Mouse (Mus musculus): ENCODE measurements around the gene Rbm17. TPM values are rescaled to one million over a fixed set of nuclear protein-coding genes. Genes with fewer than 3 reads are reported as not detected.

Rbm17 gene
- polyA plus RNA-seq, 1 experiment from 2014 or later: 154 TPM

DNA sequence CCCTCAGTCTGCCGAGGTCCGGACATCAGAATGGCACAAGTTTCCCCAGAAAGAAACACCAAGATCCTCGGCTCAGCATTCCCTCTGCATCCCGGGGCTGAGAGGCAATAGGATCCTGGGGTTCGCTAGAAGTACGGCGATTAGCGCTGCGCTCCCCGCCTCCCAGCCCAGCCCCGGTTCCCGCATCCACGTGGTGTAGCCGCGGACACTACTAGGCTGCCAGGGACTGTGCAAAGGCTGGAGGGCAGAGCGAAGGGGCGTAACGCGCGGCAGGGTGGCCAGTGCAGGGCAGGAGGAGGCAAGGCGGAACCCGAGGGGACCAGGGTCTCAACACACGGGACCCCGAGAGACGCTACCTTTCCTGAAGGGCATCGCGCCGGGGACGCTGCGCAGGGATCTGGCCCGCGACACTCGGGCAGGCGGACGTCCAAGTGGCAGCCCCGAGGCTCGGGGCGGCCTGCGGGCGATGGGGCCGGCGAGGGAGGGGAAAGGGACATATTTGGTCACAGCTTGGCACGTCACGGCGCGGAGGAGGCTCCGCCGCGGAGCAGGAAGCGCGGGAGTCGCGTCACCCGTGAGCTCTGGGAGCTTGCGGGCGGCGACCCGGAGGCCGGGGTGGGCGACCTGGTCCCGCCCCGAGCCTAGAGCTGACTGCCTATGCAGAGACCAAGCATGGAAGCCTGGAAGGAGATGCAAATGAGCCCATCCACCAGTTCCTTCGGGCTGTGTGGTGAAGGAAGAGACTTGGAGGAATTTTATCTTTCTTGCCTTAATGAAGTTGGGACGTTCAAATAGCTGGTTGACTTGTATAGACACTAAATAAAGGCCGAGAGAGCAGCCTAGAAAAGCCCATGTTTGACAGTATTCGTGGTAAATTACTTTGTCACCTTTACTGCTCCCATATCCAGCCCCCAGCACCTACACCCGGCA is 50.2 kb downstream of the Rbm17 start, which contains the start of gene Pfkfb3:
Pfkfb3 (minus strand) TSS at position 607 of the 930 bp plus-strand sequence.
- Histone ChIP-seq H3K4me1 (peaks cover 20% of the 10 kb centered on the region), H3K9ac (peak within 1 kb of the TSS; percentile 57), H3K27me3 (peaks cover 10% of the 10 kb centered on the region; the same call in 1 of the 2 replicates), H3K36me3 (no peaks in the 10 kb centered on the region), H3K9me3 (replicated peaks) (no peaks in the 10 kb centered on the region), H3K4me2 (peak within 1 kb of the TSS; percentile 100), H3K4me3 (replicated peaks) (peak within 1 kb of the TSS; percentile 64), H3K27ac (peak within 1 kb of the TSS; percentile 43; the same call in 1 of the 2 replicates)
- ATAC-seq (replicated peaks; ENCODE audit: low FRiP score): peak; percentile 83
- WGBS: 1% methylated on average over 67 of the region's 67 CpGs

DNA sequence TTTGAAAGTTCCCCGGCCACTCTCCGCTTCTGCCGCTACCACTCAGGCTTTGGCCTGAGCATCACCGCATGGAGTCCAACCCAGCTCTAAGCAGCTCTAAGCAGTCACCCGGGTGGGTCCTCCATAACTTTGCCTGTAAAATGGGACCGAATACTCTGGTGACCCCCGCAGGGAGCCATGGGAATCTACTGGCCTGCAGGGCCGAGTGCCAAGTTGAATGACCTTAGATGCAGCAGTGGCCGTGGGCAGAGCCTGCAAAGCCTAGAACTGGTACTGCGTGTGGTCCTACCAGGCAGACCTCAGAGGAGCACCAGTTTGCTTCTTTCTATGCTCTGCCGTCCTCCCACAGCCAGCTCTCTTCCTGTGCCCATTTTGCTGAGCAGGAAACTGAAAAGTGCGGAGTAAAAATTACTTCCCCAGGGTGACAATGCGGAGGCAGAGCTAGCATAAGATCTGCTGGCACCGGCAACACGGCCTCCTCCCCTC is 50.9 kb downstream of the Rbm17 start:
- Histone ChIP-seq H3K36me3 (no peaks in the 10 kb centered on the region), H3K9me3 (replicated peaks) (no peaks in the 10 kb centered on the region), H3K27ac (peak overlapping the region; percentile 43), H3K9ac (peak overlapping the region; percentile 57), H3K27me3 (peaks cover 10% of the 10 kb centered on the region; the same call in 1 of the 2 replicates), H3K4me3 (replicated peaks) (peak overlapping the region; percentile 64), H3K4me2 (peak overlapping the region; percentile 100), H3K4me1 (peaks cover 20% of the 10 kb centered on the region)
- ATAC-seq (replicated peaks; ENCODE audit: low FRiP score): peak; percentile 45
- 5% methylated on average over 15 of the region's 15 CpGs for WGBS

GRCm38 (mm10) chr2:11552297-11552821 is 51.6 kb downstream of the Rbm17 start:
- H3K27me3 ChIP-seq: peaks cover 10% of the 10 kb centered on the region; the same call in 1 of the 2 replicates
- peak; percentile 57 for ATAC-seq (replicated peaks; ENCODE audit: low FRiP score)
- no peaks in the 10 kb centered on the region for H3K9me3 ChIP-seq (replicated peaks)
- peak overlapping the region; percentile 100 for H3K4me2 ChIP-seq
- no peak overlapping the region for H3K9ac ChIP-seq
- WGBS: 9% methylated on average over 9 of the region's 9 CpGs
- peaks cover 20% of the 10 kb centered on the region for H3K4me1 ChIP-seq
- H3K27ac ChIP-seq: peak overlapping the region; percentile 43
- H3K4me3 ChIP-seq (replicated peaks): peak overlapping the region; percentile 64
- no peaks in the 10 kb centered on the region for H3K36me3 ChIP-seq

- Histone ChIP-seq H3K27ac (no peak overlapping the region), H3K4me1 (peaks cover 20% of the 10 kb centered on the region), H3K9me3 (replicated peaks) (no peaks in the 10 kb centered on the region), H3K9ac (no peak overlapping the region), H3K4me2 (no peak overlapping the region), H3K4me3 (replicated peaks) (no peak overlapping the region), H3K36me3 (no peaks in the 10 kb centered on the region), H3K27me3 (peaks cover 10% of the 10 kb centered on the region; the same call in 1 of the 2 replicates)
- ATAC-seq (replicated peaks; ENCODE audit: low FRiP score): no peak
- 0% methylated on average over 1 of the region's 1 CpGs for WGBS
Measured at GRCm38 (mm10) chr2:11551726-11552125, 52.2 kb downstream of the Rbm17 start.

- Histone ChIP-seq H3K27ac (no peak overlapping the region), H3K36me3 (no peaks in the 10 kb centered on the region), H3K4me1 (peaks cover 14% of the 10 kb centered on the region), H3K9me3 (replicated peaks) (no peaks in the 10 kb centered on the region), H3K4me2 (no peak overlapping the region), H3K27me3 (0 out of 2 replicates have a peak, but pooled peaks cover 5% of the 10 kb centered on the region), H3K4me3 (replicated peaks) (no peak overlapping the region), H3K9ac (no peak overlapping the region)
- 86% methylated on average over 10 of the region's 10 CpGs for WGBS
- ATAC-seq (replicated peaks; ENCODE audit: low FRiP score): no peak
Measured at GRCm38 (mm10) chr2:11548508-11548907, 55.4 kb downstream of the Rbm17 start.

- WGBS: 72% methylated on average over 2 of the region's 2 CpGs
- Histone ChIP-seq H3K9ac (no peak overlapping the region), H3K4me1 (peaks cover 6% of the 10 kb centered on the region), H3K27ac (no peak overlapping the region), H3K9me3 (replicated peaks) (no peaks in the 10 kb centered on the region), H3K4me3 (replicated peaks) (no peak overlapping the region), H3K36me3 (no peaks in the 10 kb centered on the region), H3K27me3 (no peaks in the 10 kb centered on the region), H3K4me2 (no peak overlapping the region)
- ATAC-seq (replicated peaks; ENCODE audit: low FRiP score): no peak
Measured at GRCm38 (mm10) chr2:11547609-11548008, 56.3 kb downstream of the Rbm17 start.

DNA sequence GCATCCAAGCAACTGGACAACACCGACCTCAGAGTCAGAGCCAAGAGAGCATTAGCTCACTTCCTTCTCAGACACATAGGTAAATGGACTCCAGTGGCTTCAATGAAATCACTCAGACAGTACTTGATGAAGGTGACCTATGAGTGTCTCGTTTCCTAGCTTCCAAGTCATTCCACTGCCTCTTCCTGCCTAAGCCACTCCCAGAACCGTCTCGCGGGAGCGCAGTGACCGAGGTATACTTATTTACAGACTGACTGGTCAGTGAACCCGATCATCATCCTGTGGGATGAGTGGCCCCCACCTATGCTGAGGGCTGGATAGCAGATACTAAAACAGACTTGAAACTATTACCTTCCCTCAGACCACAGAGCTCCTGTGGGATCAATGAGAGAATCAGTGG is 57.9 kb downstream of the Rbm17 start:
- Histone ChIP-seq H3K9me3 (replicated peaks) (no peaks in the 10 kb centered on the region), H3K4me1 (no peaks in the 10 kb centered on the region), H3K36me3 (no peaks in the 10 kb centered on the region), H3K27ac (no peak overlapping the region), H3K4me2 (no peak overlapping the region), H3K27me3 (no peaks in the 10 kb centered on the region), H3K4me3 (replicated peaks) (no peak overlapping the region), H3K9ac (no peak overlapping the region)
- WGBS: 59% methylated on average over 8 of the region's 8 CpGs
- peak; percentile 43 for ATAC-seq (replicated peaks; ENCODE audit: low FRiP score)

GRCm38 (mm10) chr2:11545380-11545779 is 58.6 kb downstream of the Rbm17 start:
- WGBS: 37% methylated on average over 1 of the region's 1 CpGs
- Histone ChIP-seq H3K27ac (no peak overlapping the region), H3K9me3 (replicated peaks) (no peaks in the 10 kb centered on the region), H3K4me1 (no peaks in the 10 kb centered on the region), H3K27me3 (no peaks in the 10 kb centered on the region), H3K36me3 (no peaks in the 10 kb centered on the region), H3K4me2 (no peak overlapping the region), H3K9ac (no peak overlapping the region), H3K4me3 (replicated peaks) (no peak overlapping the region)
- no peak for ATAC-seq (replicated peaks; ENCODE audit: low FRiP score)

DNA sequence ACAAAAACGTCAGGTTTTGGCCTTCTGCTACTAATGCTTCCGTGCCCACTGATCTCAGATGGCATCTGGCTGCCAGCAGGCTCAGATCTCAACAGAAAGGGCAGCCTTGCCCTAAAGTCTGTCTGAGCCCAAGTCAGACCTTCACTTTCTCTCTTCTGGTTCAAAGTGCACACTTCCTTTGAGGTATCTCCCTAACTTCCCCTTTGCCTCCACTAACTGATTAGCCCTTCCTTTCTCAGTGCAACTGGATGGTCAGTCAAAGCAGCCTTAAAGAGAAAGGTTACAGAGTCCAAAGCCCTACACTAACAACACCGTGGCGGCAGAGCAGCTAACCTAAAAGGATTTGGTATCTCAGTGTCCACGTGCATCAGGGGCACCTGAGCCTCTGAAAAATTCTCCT is 59.6 kb downstream of the Rbm17 start:
- no peaks in the 10 kb centered on the region for H3K36me3 ChIP-seq
- H3K4me2 ChIP-seq: no peak overlapping the region
- no peaks in the 10 kb centered on the region for H3K4me1 ChIP-seq
- H3K27me3 ChIP-seq: no peaks in the 10 kb centered on the region
- no peak overlapping the region for H3K9ac ChIP-seq
- H3K27ac ChIP-seq: no peak overlapping the region
- no peak overlapping the region for H3K4me3 ChIP-seq (replicated peaks)
- 73% methylated on average over 5 of the region's 5 CpGs for WGBS
- H3K9me3 ChIP-seq (replicated peaks): no peaks in the 10 kb centered on the region
- ATAC-seq (replicated peaks; ENCODE audit: low FRiP score): no peak

DNA sequence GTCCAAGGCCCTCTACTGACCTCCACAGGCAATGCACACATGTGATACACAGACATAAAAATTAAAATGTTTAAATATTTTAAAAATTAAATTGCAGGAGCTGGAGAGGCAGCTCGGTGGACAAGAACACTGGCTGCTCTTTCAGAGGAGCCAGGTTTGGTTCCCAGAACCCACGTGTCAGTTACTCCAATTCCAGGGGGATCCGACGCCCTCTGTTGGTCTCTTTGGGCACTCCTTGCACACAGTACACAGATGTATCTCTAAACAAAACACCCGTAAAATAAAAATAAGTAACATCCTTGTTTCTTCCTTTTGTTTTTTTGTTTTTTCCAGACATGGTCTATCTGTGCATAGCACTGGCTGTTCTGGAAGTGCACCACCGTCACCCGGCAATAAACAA is 60.8 kb downstream of the Rbm17 start:
- Histone ChIP-seq H3K27ac (no peak overlapping the region), H3K9ac (no peak overlapping the region), H3K4me1 (no peaks in the 10 kb centered on the region), H3K9me3 (replicated peaks) (no peaks in the 10 kb centered on the region), H3K36me3 (no peaks in the 10 kb centered on the region), H3K4me3 (replicated peaks) (no peak overlapping the region), H3K4me2 (no peak overlapping the region), H3K27me3 (no peaks in the 10 kb centered on the region)
- WGBS: 79% methylated on average over 7 of the region's 7 CpGs
- ATAC-seq (replicated peaks; ENCODE audit: low FRiP score): no peak

- Histone ChIP-seq H3K4me1 (no peaks in the 10 kb centered on the region), H3K27ac (no peak overlapping the region), H3K9me3 (replicated peaks) (no peaks in the 10 kb centered on the region), H3K27me3 (no peaks in the 10 kb centered on the region), H3K9ac (no peak overlapping the region), H3K4me3 (replicated peaks) (no peak overlapping the region), H3K36me3 (no peaks in the 10 kb centered on the region), H3K4me2 (no peak overlapping the region)
- ATAC-seq (replicated peaks; ENCODE audit: low FRiP score): no peak
- WGBS: 85% methylated on average over 1 of the region's 1 CpGs
Measured at GRCm38 (mm10) chr2:11542640-11543039, 61.3 kb downstream of the Rbm17 start.

- no peaks in the 10 kb centered on the region for H3K27me3 ChIP-seq
- no peak overlapping the region for H3K27ac ChIP-seq
- H3K4me3 ChIP-seq (replicated peaks): no peak overlapping the region
- no peaks in the 10 kb centered on the region for H3K36me3 ChIP-seq
- H3K4me1 ChIP-seq: no peaks in the 10 kb centered on the region
- no peaks in the 10 kb centered on the region for H3K9me3 ChIP-seq (replicated peaks)
- no peak for ATAC-seq (replicated peaks; ENCODE audit: low FRiP score)
- H3K9ac ChIP-seq: no peak overlapping the region
- no peak overlapping the region for H3K4me2 ChIP-seq
- 93% methylated on average over 1 of the region's 1 CpGs for WGBS
Measured at GRCm38 (mm10) chr2:11542121-11542520, 61.8 kb downstream of the Rbm17 start.
